Mouse (Mus musculus) left cerebral cortex, adult 9 months (tissue): ENCODE data around the gene Ppp3r1.
A peak's percentile ranks its signal among the peaks of the same experiment; 100 is the strongest.
"Not testable (repeated sequence)": the region's sequence is repeated elsewhere in the genome, so short reads cannot be mapped to it uniquely, and the experiment has no call there.

Source experiments
- DNase-seq, 2 experiments: peaks; one replicate each; pipeline ENCODE4 v3.0.0; 2022; ENCODE audit warnings: low spot score in 2 of 2

Gene Ppp3r1

DNA sequence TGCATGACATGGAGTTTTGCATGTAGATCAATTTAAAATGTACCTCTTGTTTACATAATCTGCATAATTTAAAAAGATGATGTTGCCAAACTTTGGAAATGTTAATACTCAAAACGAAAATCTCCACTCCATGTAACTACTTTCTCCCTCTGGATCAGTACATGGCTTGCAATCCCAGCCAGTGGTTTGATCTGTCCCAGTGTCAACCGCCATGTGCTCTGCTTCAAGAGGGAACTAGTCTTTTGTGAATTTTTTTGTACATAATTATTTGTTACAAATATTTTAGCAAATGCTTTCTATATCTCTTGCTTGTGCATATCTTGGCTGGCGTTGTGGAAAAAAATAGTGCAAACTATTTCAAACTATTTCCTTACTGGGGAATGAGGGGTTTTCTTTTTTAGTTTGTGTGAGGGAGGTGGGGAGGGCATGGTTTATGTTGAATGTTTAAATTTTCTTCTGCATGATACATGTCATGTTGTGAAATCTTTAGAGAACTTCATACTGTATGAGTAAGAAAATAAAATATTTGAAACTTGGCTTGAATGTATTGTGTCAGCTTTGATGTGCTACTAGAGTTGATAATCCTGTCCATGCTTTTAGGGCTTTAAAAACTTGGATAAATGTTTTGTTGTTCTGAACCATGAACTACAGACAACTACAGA is 40.9 kb downstream of the Ppp3r1 start:
- DNase-seq, result no peak

DNA sequence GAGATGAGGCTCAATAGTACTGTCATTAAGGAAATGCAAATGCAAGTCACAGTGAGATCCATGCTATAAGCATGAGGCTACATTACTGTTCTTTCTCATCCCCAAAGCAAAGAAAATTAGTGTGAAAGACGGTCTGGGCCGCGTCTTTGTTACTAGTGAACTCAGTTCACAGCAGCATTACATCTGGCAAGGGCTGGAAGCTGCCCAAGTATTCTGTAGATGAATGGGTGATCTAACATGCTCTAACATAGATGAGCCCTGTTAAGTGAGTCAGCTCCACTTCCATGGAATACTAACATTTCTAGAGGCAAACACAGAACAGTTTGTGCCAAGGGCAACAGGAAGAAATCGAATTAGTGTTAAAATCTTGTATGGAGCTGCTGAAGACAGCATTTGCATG is 41.9 kb downstream of the Ppp3r1 start:
- no peak for DNase-seq

DNA sequence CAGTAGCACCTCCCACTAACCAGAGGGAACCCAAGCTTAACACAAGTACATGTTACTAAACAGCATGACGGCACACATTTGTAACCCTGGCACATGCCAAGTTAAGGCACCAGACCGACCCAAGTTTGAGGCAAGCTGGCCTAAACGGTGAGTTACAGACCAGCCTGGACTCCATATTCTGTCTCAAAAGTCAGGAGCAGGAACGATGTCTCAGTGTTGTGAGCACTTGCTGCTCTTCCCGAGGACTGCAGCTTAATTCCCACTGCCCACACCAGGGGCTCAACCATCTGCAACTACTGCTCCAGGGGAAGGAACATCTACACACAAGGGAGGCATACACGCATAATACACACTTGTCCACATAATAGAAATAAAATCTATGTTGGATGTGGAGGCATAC is 43.4 kb downstream of the Ppp3r1 start:
- no peak for DNase-seq

DNA sequence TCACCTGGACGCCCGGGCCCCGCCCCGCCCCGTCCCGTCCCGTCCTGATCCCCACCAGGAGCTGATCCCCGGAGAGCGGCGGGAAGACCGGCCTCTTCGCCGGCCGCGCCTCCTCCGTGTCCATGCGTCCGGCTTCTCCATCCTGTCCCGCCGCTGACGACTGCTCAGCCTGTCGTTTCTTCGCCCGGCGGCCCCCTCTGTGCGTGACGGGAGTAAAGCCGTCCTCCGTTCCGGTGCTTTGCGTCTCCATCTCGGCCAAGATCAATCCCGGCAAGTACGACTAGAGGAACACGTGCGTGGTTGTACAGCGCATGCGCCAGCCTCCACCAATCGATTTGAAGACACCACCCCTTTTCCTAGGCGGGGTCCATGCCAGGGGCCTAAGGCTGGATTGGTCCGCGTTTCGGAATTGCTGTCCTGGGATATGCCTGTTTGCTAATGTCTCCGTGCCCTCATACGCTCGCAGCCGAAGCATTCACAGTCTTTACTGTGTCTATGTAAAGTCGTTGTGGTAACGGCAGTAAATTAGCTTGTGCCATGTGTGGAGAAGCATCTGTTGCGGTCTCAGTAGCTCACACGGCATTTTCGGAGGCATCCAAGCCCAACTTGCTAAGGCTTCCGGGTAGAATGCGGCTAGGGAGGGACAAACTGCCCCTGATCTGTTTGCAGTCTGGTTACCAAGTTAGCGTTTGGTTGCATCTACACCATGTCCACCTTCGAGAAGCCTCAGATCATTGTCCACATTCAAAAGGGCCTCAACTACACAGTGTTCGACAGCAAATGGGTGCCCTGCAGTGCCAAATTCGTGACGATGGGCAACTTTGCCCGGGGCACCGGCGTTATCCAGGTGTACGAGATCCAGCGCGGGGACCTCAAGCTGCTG is 52.4 kb downstream of the Ppp3r1 start, which contains the start of gene Pno1:
Gene Pno1, minus strand, starts transcription at position 311 of the 883 bp plus-strand sequence.
- DNase-seq, result peak; percentile 93 to 97

DNA sequence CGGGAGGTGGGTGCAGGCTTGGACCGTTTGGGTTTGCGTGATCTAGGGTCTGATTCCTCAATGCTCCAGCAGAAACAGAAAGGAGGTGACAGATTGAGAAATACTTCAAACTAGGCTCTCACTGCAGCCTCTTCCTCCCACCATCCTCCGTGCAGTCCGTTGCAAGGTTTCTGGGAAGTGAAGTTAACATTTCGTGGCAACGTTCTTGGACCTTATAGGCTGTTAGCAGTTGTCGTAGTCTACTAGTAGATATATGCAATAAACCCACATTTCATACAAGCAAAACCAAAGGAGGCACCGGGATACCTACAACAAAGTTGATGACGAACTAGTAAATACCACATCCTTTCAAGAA is 53.1 kb downstream of the Ppp3r1 start:
- DNase-seq, result peak in 1 of 2 experiments; percentile 27

DNA sequence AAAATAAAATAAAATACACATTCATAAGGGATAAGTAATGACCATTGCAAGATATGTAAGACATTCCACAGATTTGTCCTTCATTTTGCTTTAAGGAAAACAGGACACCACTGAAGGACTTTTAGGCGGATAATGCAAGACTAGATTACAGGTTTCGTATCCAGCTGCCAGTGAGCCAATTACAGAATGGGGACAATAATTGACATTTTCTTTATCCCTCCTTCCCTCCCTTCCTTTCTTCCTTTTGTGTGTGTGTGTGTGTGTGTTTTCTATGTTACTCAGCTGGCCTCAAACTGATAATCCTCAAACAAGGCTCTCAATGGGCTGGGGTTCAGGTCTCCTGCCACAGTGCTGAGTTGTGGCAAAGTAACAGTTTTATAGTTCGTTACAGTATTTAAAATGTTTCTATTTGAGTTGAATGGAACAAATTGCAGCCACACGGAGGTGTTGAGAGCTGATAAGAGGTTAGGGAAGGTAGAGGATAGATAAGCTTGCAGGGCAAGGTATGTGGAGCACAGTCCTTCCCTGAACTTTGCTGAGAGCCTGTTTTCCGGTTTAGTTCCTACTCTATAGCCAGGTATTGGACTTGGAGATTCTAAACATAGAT is 53.9 kb downstream of the Ppp3r1 start:
- DNase-seq, result no peak

DNA sequence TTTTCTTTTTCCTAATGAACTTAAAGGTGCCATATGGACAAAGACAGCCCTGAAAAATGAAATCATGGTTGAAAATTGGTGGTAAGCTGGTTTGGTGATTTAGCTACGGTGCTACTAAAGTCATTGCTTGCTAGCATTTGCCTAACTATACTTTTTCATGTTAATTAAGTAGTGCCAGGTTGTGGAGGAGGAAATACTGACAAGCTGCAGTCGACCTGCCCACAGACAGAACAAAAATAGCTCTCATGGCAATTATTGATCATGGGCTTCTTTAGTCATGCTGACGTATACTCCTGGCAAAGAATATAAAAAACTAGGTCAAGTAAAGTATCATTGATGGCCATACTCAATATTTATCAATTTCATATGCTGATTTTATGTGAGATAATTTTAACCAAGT is 56.4 kb downstream of the Ppp3r1 start:
- DNase-seq, result peak in 1 of 2 experiments; percentile 42

DNA sequence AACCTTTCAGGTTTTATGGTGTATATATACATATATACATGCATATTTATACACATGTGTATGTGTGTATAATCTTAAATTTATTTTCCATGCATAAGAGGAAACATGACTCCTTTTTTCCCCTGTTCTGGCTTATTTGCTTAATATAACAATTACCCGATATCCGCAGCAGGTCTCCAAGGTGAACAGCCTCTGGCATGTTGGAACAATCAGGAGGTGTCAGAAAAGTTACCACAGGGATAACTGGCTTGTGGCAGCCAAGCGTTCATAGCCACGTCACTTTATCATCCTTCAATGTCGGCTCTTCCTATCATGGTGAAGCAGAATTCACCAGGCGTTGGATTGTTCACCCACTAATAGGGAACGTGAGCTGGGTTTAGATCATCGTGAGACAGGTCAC is 62.1 kb downstream of the Ppp3r1 start:
- no peak for DNase-seq

DNA sequence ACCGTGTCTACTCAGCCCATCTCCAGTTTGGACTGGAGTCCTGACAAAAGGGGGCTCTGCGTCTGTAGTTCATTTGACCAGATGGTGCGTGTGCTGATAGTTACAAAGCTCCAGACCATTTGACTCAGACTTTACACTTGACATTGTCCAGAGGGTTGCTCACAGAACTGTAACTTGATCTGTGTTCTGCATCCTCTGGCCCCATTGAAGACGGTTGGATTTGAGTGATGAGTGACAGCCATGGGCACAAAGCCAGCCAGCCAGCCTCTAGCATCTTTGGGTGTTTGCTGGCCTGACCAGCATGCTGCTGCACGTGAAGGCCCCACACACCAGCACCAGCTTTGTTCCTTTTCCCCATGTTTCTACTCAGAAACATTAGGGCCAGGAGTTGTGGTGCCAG is 73.7 kb downstream of the Ppp3r1 start:
- DNase-seq, result no peak

DNA sequence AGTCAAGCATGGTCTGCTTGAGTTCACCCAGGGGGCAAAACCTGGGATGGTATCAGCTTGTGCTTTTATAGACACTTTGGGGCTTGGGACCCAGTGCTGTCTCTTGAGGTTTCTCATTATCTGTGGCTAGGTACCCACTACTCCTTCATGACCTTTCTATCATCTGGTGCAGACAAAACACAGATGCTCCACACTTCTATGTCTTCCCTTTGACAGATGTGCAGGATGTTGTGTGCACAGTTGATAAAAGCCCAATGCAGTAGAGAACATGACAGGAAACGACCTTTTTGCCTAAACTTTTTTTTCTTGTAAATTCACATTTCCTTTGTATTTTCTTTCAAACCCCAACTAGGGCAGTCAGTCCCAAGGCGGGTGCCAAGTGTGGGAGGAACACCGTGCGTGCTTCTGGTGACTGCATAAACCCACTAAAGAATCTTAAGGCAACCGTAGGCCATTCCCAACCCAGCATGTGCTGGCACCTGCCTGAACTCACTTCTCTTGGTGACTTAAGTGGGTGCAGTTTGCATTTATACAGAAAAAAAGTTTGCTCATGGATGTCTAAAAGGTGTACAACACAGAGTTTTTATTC is 77.5 kb downstream of the Ppp3r1 start:
- DNase-seq, result no peak

DNA sequence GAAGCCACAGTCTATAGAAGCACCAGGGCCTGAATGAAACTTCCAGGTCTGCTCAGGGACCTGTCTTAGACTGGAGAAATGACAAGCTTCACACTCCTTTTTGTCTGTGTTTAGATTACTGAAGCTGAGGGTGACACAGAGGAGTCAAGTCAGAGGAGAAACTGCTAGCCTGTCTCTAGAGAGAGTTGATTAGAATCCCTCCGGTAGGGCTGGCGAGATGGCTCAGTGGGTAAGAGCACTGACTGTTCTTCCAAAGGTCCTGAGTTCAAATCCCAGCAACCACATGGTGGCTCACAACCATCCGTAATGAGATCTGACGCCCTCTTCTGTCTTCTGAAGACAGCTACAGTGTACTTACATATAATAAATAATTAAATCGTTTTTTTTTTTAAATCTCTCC is 79.5 kb downstream of the Ppp3r1 start:
- DNase-seq, result not testable (repeated sequence)

DNA sequence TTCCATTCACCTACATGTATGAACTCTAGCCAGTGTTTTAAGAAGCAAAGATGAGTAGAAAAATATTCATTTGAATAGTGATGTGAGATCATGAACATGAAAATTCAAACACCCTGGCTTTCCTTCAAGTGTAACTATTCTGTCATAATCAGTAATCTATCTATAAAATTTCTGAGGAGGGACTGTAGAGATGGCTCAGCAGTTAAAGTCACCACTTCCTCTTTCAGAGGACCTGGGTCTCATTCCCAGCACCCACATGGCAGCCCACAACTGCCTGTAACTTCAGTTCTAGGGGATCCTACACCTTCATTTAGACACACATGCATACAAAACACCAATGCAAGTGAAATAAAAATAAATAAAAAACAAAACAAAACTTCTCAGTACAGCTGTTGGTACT is 89.7 kb downstream of the Ppp3r1 start:
- DNase-seq, result no peak
